Mouse (Mus musculus): ENCODE results near the gene Ramp1. TPM values are rescaled to one million over a fixed set of nuclear protein-coding genes. Genes with fewer than 3 reads are reported as not detected.

Gene Ramp1
- polyA plus RNA-seq, 1 experiment, result 2.6 TPM

- WGBS, result 54% methylated on average over 3 of the region's 3 CpGs
- H3K27ac ChIP-seq (ENCODE audit: insufficient read depth, low read depth, low read length), result no peak overlapping the region
- no peaks in the 10 kb centered on the region for H3K27me3 ChIP-seq (replicated peaks; ENCODE audit: control insufficient read depth, insufficient read depth, low read length)
- no peak for DNase-seq
- TF ChIP-seq CTCF (conservative IDR thresholded peaks at IDR 0.05; ENCODE audit: insufficient read depth, insufficient read length, low read depth, low read length) (no peak), POLR2A (IDR thresholded peaks at IDR 0.05; ENCODE audit: low read depth, low read length) (no peak)
- no peaks in the 10 kb centered on the region for H3K4me1 ChIP-seq (ENCODE audit: control insufficient read depth, insufficient read depth, low read length)
- H3K4me3 ChIP-seq (ENCODE audit: insufficient read depth, low read depth, low read length), result no peak overlapping the region
- H3K36me3 ChIP-seq (ENCODE audit: control insufficient read depth, insufficient read depth, low read length), result no peaks in the 10 kb centered on the region
Observed at GRCm38 (mm10) chr1:91176026-91176425, 3.6 kb upstream of the Ramp1 start.

GRCm38 (mm10) chr1:91176871-91177270 is 2.8 kb upstream of the Ramp1 start:
- no peaks in the 10 kb centered on the region for H3K27me3 ChIP-seq (replicated peaks; ENCODE audit: control insufficient read depth, insufficient read depth, low read length)
- no peak overlapping the region for H3K4me3 ChIP-seq (ENCODE audit: insufficient read depth, low read depth, low read length)
- H3K27ac ChIP-seq (ENCODE audit: insufficient read depth, low read depth, low read length), result no peak overlapping the region
- no peak for DNase-seq
- H3K4me1 ChIP-seq (ENCODE audit: control insufficient read depth, insufficient read depth, low read length), result no peaks in the 10 kb centered on the region
- no peak for TF ChIP-seq CTCF (conservative IDR thresholded peaks at IDR 0.05; ENCODE audit: insufficient read depth, insufficient read length, low read depth, low read length)
- no peak for TF ChIP-seq POLR2A (IDR thresholded peaks at IDR 0.05; ENCODE audit: low read depth, low read length)
- WGBS, result 75% methylated on average over 4 of the region's 4 CpGs
- H3K36me3 ChIP-seq (ENCODE audit: control insufficient read depth, insufficient read depth, low read length), result no peaks in the 10 kb centered on the region

- no peaks in the 10 kb centered on the region for H3K4me1 ChIP-seq (ENCODE audit: control insufficient read depth, insufficient read depth, low read length)
- H3K27me3 ChIP-seq (replicated peaks; ENCODE audit: control insufficient read depth, insufficient read depth, low read length), result no peaks in the 10 kb centered on the region
- WGBS, result 34% methylated on average over 5 of the region's 5 CpGs
- peak; percentile 74 for TF ChIP-seq CTCF (conservative IDR thresholded peaks at IDR 0.05; ENCODE audit: insufficient read depth, insufficient read length, low read depth, low read length)
- no peak for TF ChIP-seq POLR2A (IDR thresholded peaks at IDR 0.05; ENCODE audit: low read depth, low read length)
- no peak overlapping the region for H3K27ac ChIP-seq (ENCODE audit: insufficient read depth, low read depth, low read length)
- no peaks in the 10 kb centered on the region for H3K36me3 ChIP-seq (ENCODE audit: control insufficient read depth, insufficient read depth, low read length)
- DNase-seq, result peak; percentile 60
- H3K4me3 ChIP-seq (ENCODE audit: insufficient read depth, low read depth, low read length), result no peak overlapping the region
Observed at GRCm38 (mm10) chr1:91179086-91179485, 536 bp upstream of the Ramp1 start.

GRCm38 (mm10) chr1:91180174-91180565 is 548 bp downstream of the Ramp1 start:
- Histone ChIP-seq H3K27ac (ENCODE audit: insufficient read depth, low read depth, low read length) (no peak overlapping the region), H3K36me3 (ENCODE audit: control insufficient read depth, insufficient read depth, low read length) (no peaks in the 10 kb centered on the region), H3K27me3 (replicated peaks; ENCODE audit: control insufficient read depth, insufficient read depth, low read length) (no peaks in the 10 kb centered on the region), H3K4me3 (ENCODE audit: insufficient read depth, low read depth, low read length) (peak overlapping the region; percentile 10; the same call in 1 of the 2 replicates), H3K4me1 (ENCODE audit: control insufficient read depth, insufficient read depth, low read length) (no peaks in the 10 kb centered on the region)
- TF ChIP-seq POLR2A (IDR thresholded peaks at IDR 0.05; ENCODE audit: low read depth, low read length) (no peak), CTCF (conservative IDR thresholded peaks at IDR 0.05; ENCODE audit: insufficient read depth, insufficient read length, low read depth, low read length) (no peak)
- DNase-seq, result no peak
- WGBS, result 14% methylated on average over 13 of the region's 14 CpGs

- no peak for DNase-seq
- TF ChIP-seq CTCF (conservative IDR thresholded peaks at IDR 0.05; ENCODE audit: insufficient read depth, insufficient read length, low read depth, low read length) (no peak), POLR2A (IDR thresholded peaks at IDR 0.05; ENCODE audit: low read depth, low read length) (no peak)
- Histone ChIP-seq H3K27me3 (replicated peaks; ENCODE audit: control insufficient read depth, insufficient read depth, low read length) (no peaks in the 10 kb centered on the region), H3K4me1 (ENCODE audit: control insufficient read depth, insufficient read depth, low read length) (no peaks in the 10 kb centered on the region), H3K36me3 (ENCODE audit: control insufficient read depth, insufficient read depth, low read length) (no peaks in the 10 kb centered on the region), H3K4me3 (ENCODE audit: insufficient read depth, low read depth, low read length) (no peak overlapping the region), H3K27ac (ENCODE audit: insufficient read depth, low read depth, low read length) (no peak overlapping the region)
- WGBS, result 62% methylated on average over 6 of the region's 6 CpGs
Observed at GRCm38 (mm10) chr1:91180723-91181122, 1.1 kb downstream of the Ramp1 start.

- no peak for TF ChIP-seq CTCF (conservative IDR thresholded peaks at IDR 0.05; ENCODE audit: insufficient read depth, insufficient read length, low read depth, low read length)
- no peak for TF ChIP-seq POLR2A (IDR thresholded peaks at IDR 0.05; ENCODE audit: low read depth, low read length)
- no peaks in the 10 kb centered on the region for H3K36me3 ChIP-seq (ENCODE audit: control insufficient read depth, insufficient read depth, low read length)
- H3K27ac ChIP-seq (ENCODE audit: insufficient read depth, low read depth, low read length), result no peak overlapping the region
- no peaks in the 10 kb centered on the region for H3K4me1 ChIP-seq (ENCODE audit: control insufficient read depth, insufficient read depth, low read length)
- DNase-seq, result peak; percentile 23
- 58% methylated on average over 5 of the region's 5 CpGs for WGBS
- H3K4me3 ChIP-seq (ENCODE audit: insufficient read depth, low read depth, low read length), result no peak overlapping the region
- no peaks in the 10 kb centered on the region for H3K27me3 ChIP-seq (replicated peaks; ENCODE audit: control insufficient read depth, insufficient read depth, low read length)
Observed at GRCm38 (mm10) chr1:91181261-91181660, 1.6 kb downstream of the Ramp1 start.

- WGBS, result 36% methylated on average over 12 of the region's 12 CpGs
- no peaks in the 10 kb centered on the region for H3K27me3 ChIP-seq (replicated peaks; ENCODE audit: control insufficient read depth, insufficient read depth, low read length)
- H3K36me3 ChIP-seq (ENCODE audit: control insufficient read depth, insufficient read depth, low read length), result no peaks in the 10 kb centered on the region
- DNase-seq, result no peak
- H3K4me1 ChIP-seq (ENCODE audit: control insufficient read depth, insufficient read depth, low read length), result no peaks in the 10 kb centered on the region
- no peak for TF ChIP-seq POLR2A (IDR thresholded peaks at IDR 0.05; ENCODE audit: low read depth, low read length)
- TF ChIP-seq CTCF (conservative IDR thresholded peaks at IDR 0.05; ENCODE audit: insufficient read depth, insufficient read length, low read depth, low read length), result no peak
- no peak overlapping the region for H3K4me3 ChIP-seq (ENCODE audit: insufficient read depth, low read depth, low read length)
- H3K27ac ChIP-seq (ENCODE audit: insufficient read depth, low read depth, low read length), result no peak overlapping the region
Observed at GRCm38 (mm10) chr1:91181784-91182450, 2.3 kb downstream of the Ramp1 start.
